Mouse (Mus musculus): ENCODE results near the gene 4933428M09Rik. TPM values are rescaled to one million over a fixed set of nuclear protein-coding genes. Genes with fewer than 3 reads are reported as not detected.
"Not testable (repeated sequence)": the region's sequence is repeated elsewhere in the genome, so short reads cannot be mapped to it uniquely, and the experiment has no call there.

The 4933428M09Rik gene
- not detected for total RNA-seq (2021)
- polyA plus RNA-seq (2012; rRNA removed): not detected in 2 replicates
- long read RNA-seq: 0 reads

GRCm38 (mm10) chrX:139178928-139179327 lies at the start of gene 4933428M09Rik:
Gene 4933428M09Rik (plus strand): TSS chrX:139179228.
- TF ChIP-seq CTCF (IDR thresholded peaks at IDR 0.05) (no peak), POLR2A (IDR thresholded peaks at IDR 0.05; ENCODE audit: insufficient read depth, low read depth, low read length) (no peak), EP300 (IDR thresholded peaks at IDR 0.05; ENCODE audit: insufficient read depth, low read depth, low read length) (no peak)
- no peak within 1 kb of the TSS for H3K27ac ChIP-seq
- H3K9ac ChIP-seq (ENCODE audit: low read depth, low read length): no peak within 1 kb of the TSS
- WGBS: 78% methylated on average over 8 of the region's 8 CpGs
- H3K27me3 ChIP-seq (ENCODE audit: control insufficient read depth, insufficient read depth, low read length): no peaks in the 10 kb centered on the region
- H3K4me3 ChIP-seq: no peak within 1 kb of the TSS
- no peaks in the 10 kb centered on the region for H3K79me2 ChIP-seq (replicated peaks; ENCODE audit: control insufficient read depth, insufficient read depth, low read length)
- intact Hi-C loops (cut with DNase I): no loop called here
- H3K36me3 ChIP-seq (ENCODE audit: control insufficient read depth, insufficient read depth, low read length): no peaks in the 10 kb centered on the region
- H3K4me1 ChIP-seq (ENCODE audit: control insufficient read depth, insufficient read depth, low read length): no peaks in the 10 kb centered on the region
- DNase-seq: no peak

- no peaks in the 10 kb centered on the region for H3K36me3 ChIP-seq (ENCODE audit: control insufficient read depth, insufficient read depth, low read length)
- H3K4me3 ChIP-seq: no peak overlapping the region
- TF ChIP-seq POLR2A (IDR thresholded peaks at IDR 0.05; ENCODE audit: insufficient read depth, low read depth, low read length) (no peak), EP300 (IDR thresholded peaks at IDR 0.05; ENCODE audit: insufficient read depth, low read depth, low read length) (no peak), CTCF (IDR thresholded peaks at IDR 0.05) (no peak)
- WGBS: 48% methylated on average over 4 of the region's 4 CpGs
- no peak overlapping the region for H3K9ac ChIP-seq (ENCODE audit: low read depth, low read length)
- H3K4me1 ChIP-seq (ENCODE audit: control insufficient read depth, insufficient read depth, low read length): no peaks in the 10 kb centered on the region
- H3K79me2 ChIP-seq (replicated peaks; ENCODE audit: control insufficient read depth, insufficient read depth, low read length): no peaks in the 10 kb centered on the region
- intact Hi-C loops (cut with DNase I): no loop called here
- no peak overlapping the region for H3K27ac ChIP-seq
- H3K27me3 ChIP-seq (ENCODE audit: control insufficient read depth, insufficient read depth, low read length): no peaks in the 10 kb centered on the region
- DNase-seq: peak; percentile 21 to 24
These were observed 45.0 kb upstream of the 4933428M09Rik start for GRCm38 (mm10) chrX:139134031-139134430.

GRCm38 (mm10) chrX:139191506-139191905 lies 12.5 kb downstream of the 4933428M09Rik start:
- H3K4me1 ChIP-seq (ENCODE audit: control insufficient read depth, insufficient read depth, low read length); H3K79me2 ChIP-seq (replicated peaks; ENCODE audit: control insufficient read depth, insufficient read depth, low read length); H3K27me3 ChIP-seq (ENCODE audit: control insufficient read depth, insufficient read depth, low read length); H3K9ac ChIP-seq (ENCODE audit: low read depth, low read length); intact Hi-C loops (cut with DNase I); H3K4me3 ChIP-seq; H3K36me3 ChIP-seq (ENCODE audit: control insufficient read depth, insufficient read depth, low read length); DNase-seq; H3K27ac ChIP-seq: not testable (repeated sequence)
- WGBS: 84% methylated on average over 3 of the region's 3 CpGs
- peak; percentile 23; the same call in 1 of the 2 replicates for TF ChIP-seq CTCF (IDR thresholded peaks at IDR 0.05)

- Histone ChIP-seq H3K36me3 (ENCODE audit: control insufficient read depth, insufficient read depth, low read length) (no peaks in the 10 kb centered on the region), H3K27me3 (ENCODE audit: control insufficient read depth, insufficient read depth, low read length) (no peaks in the 10 kb centered on the region), H3K27ac (no peak overlapping the region), H3K4me1 (ENCODE audit: control insufficient read depth, insufficient read depth, low read length) (no peaks in the 10 kb centered on the region), H3K4me3 (no peak overlapping the region), H3K9ac (ENCODE audit: low read depth, low read length) (no peak overlapping the region), H3K79me2 (replicated peaks; ENCODE audit: control insufficient read depth, insufficient read depth, low read length) (no peaks in the 10 kb centered on the region)
- DNase-seq: no peak
- 40% methylated on average over 1 of the region's 1 CpGs for WGBS
- TF ChIP-seq POLR2A (IDR thresholded peaks at IDR 0.05; ENCODE audit: insufficient read depth, low read depth, low read length): no peak
- TF ChIP-seq EP300 (IDR thresholded peaks at IDR 0.05; ENCODE audit: insufficient read depth, low read depth, low read length): no peak
- TF ChIP-seq CTCF (IDR thresholded peaks at IDR 0.05): no peak
- intact Hi-C loops (cut with DNase I): no loop called here
These were observed 15.7 kb downstream of the 4933428M09Rik start for GRCm38 (mm10) chrX:139194572-139195279.

GRCm38 (mm10) chrX:139209191-139209828 lies 30.3 kb downstream of the 4933428M09Rik start:
- H3K4me3 ChIP-seq; H3K36me3 ChIP-seq (ENCODE audit: control insufficient read depth, insufficient read depth, low read length); DNase-seq; H3K27ac ChIP-seq; H3K9ac ChIP-seq (ENCODE audit: low read depth, low read length); H3K4me1 ChIP-seq (ENCODE audit: control insufficient read depth, insufficient read depth, low read length); H3K79me2 ChIP-seq (replicated peaks; ENCODE audit: control insufficient read depth, insufficient read depth, low read length); H3K27me3 ChIP-seq (ENCODE audit: control insufficient read depth, insufficient read depth, low read length); intact Hi-C loops (cut with DNase I): not testable (repeated sequence)
- 77% methylated on average over 4 of the region's 4 CpGs for WGBS

- intact Hi-C loops (cut with DNase I): no loop called here
- no peaks in the 10 kb centered on the region for H3K36me3 ChIP-seq (ENCODE audit: control insufficient read depth, insufficient read depth, low read length)
- no peaks in the 10 kb centered on the region for H3K27me3 ChIP-seq (ENCODE audit: control insufficient read depth, insufficient read depth, low read length)
- peak; percentile 74 to 76 for DNase-seq
- 17% methylated on average over 31 of the region's 31 CpGs for WGBS
- no peak for TF ChIP-seq POLR2A (IDR thresholded peaks at IDR 0.05; ENCODE audit: insufficient read depth, low read depth, low read length)
- no peak for TF ChIP-seq CTCF (IDR thresholded peaks at IDR 0.05)
- TF ChIP-seq EP300 (IDR thresholded peaks at IDR 0.05; ENCODE audit: insufficient read depth, low read depth, low read length): no peak
- no peaks in the 10 kb centered on the region for H3K4me1 ChIP-seq (ENCODE audit: control insufficient read depth, insufficient read depth, low read length)
- no peak within 1 kb of the TSS for H3K27ac ChIP-seq
- H3K9ac ChIP-seq (ENCODE audit: low read depth, low read length): peak within 1 kb of the TSS; percentile 63
- H3K4me3 ChIP-seq: peak within 1 kb of the TSS; percentile 44
- no peaks in the 10 kb centered on the region for H3K79me2 ChIP-seq (replicated peaks; ENCODE audit: control insufficient read depth, insufficient read depth, low read length)
These were observed 30.8 kb downstream of the 4933428M09Rik start, which contains the start of gene Mum1l1 for GRCm38 (mm10) chrX:139209829-139210225. Gene Mum1l1 (plus strand): TSS chrX:139210042.

Measured in heart, adult 2 months (tissue).